Mouse (Mus musculus) ES-Bruce4 (cell line): Measurements from ENCODE around the gene Zkscan6.

Source experiments
- CTCF ChIP-seq: IDR thresholded peaks from one replicate; pipeline ENCODE4 v1.8.1; 2011; ENCODE audit warnings: low read depth, low read length
- POLR2A ChIP-seq: IDR thresholded peaks from one replicate; pipeline ENCODE4 v1.8.1; 2011; ENCODE audit warnings: low read length; ENCODE audit not compliant: insufficient read depth

GRCm38 (mm10) chr11:65820280-65820679 is 13.3 kb downstream of the Zkscan6 start:
- TF ChIP-seq CTCF (peak; percentile 6), POLR2A (no peak)
